Mouse (Mus musculus): ENCODE measurements at regions not wholly inside any gene's neighbourhood (a gene's known extent, or its start where the extent isn't known, plus 50 kb on each side); places are given as distances from the start of the nearest gene placed in this dataset.

GRCm38 (mm10) chr7:96078511-96078910 lies 92.5 kb upstream of the Tenm4 start:
- H3K4me3 ChIP-seq: no peak overlapping the region
- H3K27me3 ChIP-seq: no peaks in the 10 kb centered on the region
- no peaks in the 10 kb centered on the region for H3K36me3 ChIP-seq
- H3K4me2 ChIP-seq: no peak overlapping the region
- no peaks in the 10 kb centered on the region for H3K9me3 ChIP-seq
- WGBS: 97% methylated on average over 1 of the region's 1 CpGs
- no peak overlapping the region for H3K9ac ChIP-seq
- H3K27ac ChIP-seq (replicated peaks): no peak overlapping the region
- no peak for ATAC-seq (ENCODE audit: low read depth)
- H3K4me1 ChIP-seq (replicated peaks): no peaks in the 10 kb centered on the region

- Histone ChIP-seq H3K9me3 (no peaks in the 10 kb centered on the region), H3K9ac (no peak overlapping the region), H3K36me3 (no peaks in the 10 kb centered on the region), H3K4me3 (no peak overlapping the region), H3K27me3 (no peaks in the 10 kb centered on the region), H3K4me2 (no peak overlapping the region), H3K4me1 (replicated peaks) (0 out of 2 replicates have a peak, but pooled peaks cover 7% of the 10 kb centered on the region), H3K27ac (replicated peaks) (no peak overlapping the region)
- 48% methylated on average over 4 of the region's 4 CpGs for WGBS
- ATAC-seq (ENCODE audit: low read depth): no peak
Measured at GRCm38 (mm10) chr7:96081676-96082075, 89.4 kb upstream of the Tenm4 start.

GRCm38 (mm10) chr7:96095185-96095584 lies 75.9 kb upstream of the Tenm4 start:
- WGBS: 67% methylated on average over 4 of the region's 4 CpGs
- Histone ChIP-seq H3K9ac (no peak overlapping the region), H3K9me3 (no peaks in the 10 kb centered on the region), H3K4me2 (no peak overlapping the region), H3K36me3 (no peaks in the 10 kb centered on the region), H3K4me1 (replicated peaks) (no peaks in the 10 kb centered on the region), H3K4me3 (no peak overlapping the region), H3K27me3 (0 out of 2 replicates have a peak, but pooled peaks cover 6% of the 10 kb centered on the region), H3K27ac (replicated peaks) (no peak overlapping the region)
- ATAC-seq (ENCODE audit: low read depth): no peak

GRCm38 (mm10) chr7:96095752-96096151 lies 75.3 kb upstream of the Tenm4 start:
- no peaks in the 10 kb centered on the region for H3K36me3 ChIP-seq
- no peaks in the 10 kb centered on the region for H3K4me1 ChIP-seq (replicated peaks)
- H3K4me3 ChIP-seq: no peak overlapping the region
- H3K9me3 ChIP-seq: no peaks in the 10 kb centered on the region
- 0 out of 2 replicates have a peak, but pooled peaks cover 6% of the 10 kb centered on the region for H3K27me3 ChIP-seq
- ATAC-seq (ENCODE audit: low read depth): no peak
- no peak overlapping the region for H3K4me2 ChIP-seq
- H3K9ac ChIP-seq: no peak overlapping the region
- 83% methylated on average over 3 of the region's 3 CpGs for WGBS
- H3K27ac ChIP-seq (replicated peaks): no peak overlapping the region

- Histone ChIP-seq H3K4me2 (no peak overlapping the region), H3K9me3 (no peaks in the 10 kb centered on the region), H3K4me3 (no peak overlapping the region), H3K27ac (replicated peaks) (no peak overlapping the region), H3K27me3 (no peaks in the 10 kb centered on the region), H3K4me1 (replicated peaks) (no peaks in the 10 kb centered on the region), H3K9ac (no peak overlapping the region), H3K36me3 (no peaks in the 10 kb centered on the region)
- ATAC-seq (ENCODE audit: low read depth): no peak
- WGBS: 89% methylated on average over 5 of the region's 5 CpGs
Measured at GRCm38 (mm10) chr7:96098686-96099376, 72.2 kb upstream of the Tenm4 start.

- WGBS: 52% methylated on average over 6 of the region's 6 CpGs
- H3K27me3 ChIP-seq: no peaks in the 10 kb centered on the region
- no peaks in the 10 kb centered on the region for H3K9me3 ChIP-seq
- ATAC-seq (ENCODE audit: low read depth): no peak
- H3K36me3 ChIP-seq: no peaks in the 10 kb centered on the region
- H3K4me2 ChIP-seq: no peak overlapping the region
- no peaks in the 10 kb centered on the region for H3K4me1 ChIP-seq (replicated peaks)
- H3K4me3 ChIP-seq: no peak overlapping the region
- no peak overlapping the region for H3K9ac ChIP-seq
- H3K27ac ChIP-seq (replicated peaks): no peak overlapping the region
Measured at GRCm38 (mm10) chr7:96102727-96103126, 68.3 kb upstream of the Tenm4 start.

- WGBS: 82% methylated on average over 2 of the region's 2 CpGs
- Histone ChIP-seq H3K36me3 (no peaks in the 10 kb centered on the region), H3K27ac (replicated peaks) (no peak overlapping the region), H3K4me2 (no peak overlapping the region), H3K4me1 (replicated peaks) (no peaks in the 10 kb centered on the region), H3K9me3 (no peaks in the 10 kb centered on the region), H3K9ac (no peak overlapping the region), H3K4me3 (no peak overlapping the region), H3K27me3 (no peaks in the 10 kb centered on the region)
- ATAC-seq (ENCODE audit: low read depth): no peak
Measured at GRCm38 (mm10) chr7:96108768-96109167, 62.3 kb upstream of the Tenm4 start.

GRCm38 (mm10) chr7:96120142-96120541 lies 50.9 kb upstream of the Tenm4 start:
- Histone ChIP-seq H3K4me1 (replicated peaks) (peaks cover 6% of the 10 kb centered on the region; the same call in 1 of the 2 replicates), H3K36me3 (no peaks in the 10 kb centered on the region), H3K9me3 (no peaks in the 10 kb centered on the region), H3K27ac (replicated peaks) (no peak overlapping the region), H3K27me3 (no peaks in the 10 kb centered on the region), H3K4me3 (no peak overlapping the region), H3K9ac (no peak overlapping the region), H3K4me2 (no peak overlapping the region)
- WGBS: 73% methylated on average over 8 of the region's 8 CpGs
- no peak for ATAC-seq (ENCODE audit: low read depth)
